Mouse (Mus musculus): ENCODE measurements around the gene Cct4.
A peak's percentile ranks its signal among the peaks of the same experiment; 100 is the strongest.

Gene Cct4

DNA sequence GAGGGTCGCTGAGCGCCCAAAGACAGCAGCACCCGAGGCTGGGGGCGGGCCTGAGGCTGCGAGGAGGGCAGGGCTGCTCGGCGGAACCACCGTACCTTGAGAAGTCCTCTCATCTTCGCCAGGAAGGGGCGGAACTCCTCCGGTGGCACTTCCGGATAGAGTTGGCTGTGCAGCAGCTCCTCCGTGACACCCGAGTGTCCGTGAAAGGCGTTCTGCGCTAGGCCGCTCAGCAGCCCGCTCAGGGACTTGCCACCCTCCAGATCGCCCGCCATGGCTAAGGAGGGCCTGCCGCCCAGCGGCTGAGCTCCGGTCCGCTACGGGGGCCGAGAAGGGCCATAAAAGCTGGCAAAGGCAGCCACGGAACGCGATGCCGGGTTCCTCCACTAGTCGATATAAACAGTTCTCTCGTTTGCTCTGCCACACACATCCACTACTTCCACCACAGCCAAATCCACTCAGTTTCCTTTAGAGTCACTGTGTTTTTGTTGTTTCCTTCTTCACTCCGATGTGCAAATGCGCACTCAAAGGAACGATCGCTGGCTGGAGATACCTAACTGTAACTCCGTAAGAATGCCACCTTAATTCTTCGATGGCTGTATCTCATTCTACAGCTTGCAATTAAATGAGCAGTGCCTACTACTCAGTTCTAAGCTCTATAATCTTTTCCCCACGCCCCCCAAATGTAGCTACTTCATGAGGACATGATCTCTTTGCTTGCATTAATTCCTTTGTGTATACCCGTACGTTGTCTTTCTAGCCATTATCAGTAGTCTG is 8.1 kb upstream of the Cct4 start, which contains the start of the genes Gm28048 and Commd1:
Gm28048 (minus strand) TSS at position 107 of the 774 bp plus-strand sequence.
Commd1 (minus strand) TSS at position 399 of the 774 bp plus-strand sequence.
- peak; percentile 95 to 99 for DNase-seq (ENCODE audit: inconsistent age in 2 of 2, low spot score in 1 of 2)

DNA sequence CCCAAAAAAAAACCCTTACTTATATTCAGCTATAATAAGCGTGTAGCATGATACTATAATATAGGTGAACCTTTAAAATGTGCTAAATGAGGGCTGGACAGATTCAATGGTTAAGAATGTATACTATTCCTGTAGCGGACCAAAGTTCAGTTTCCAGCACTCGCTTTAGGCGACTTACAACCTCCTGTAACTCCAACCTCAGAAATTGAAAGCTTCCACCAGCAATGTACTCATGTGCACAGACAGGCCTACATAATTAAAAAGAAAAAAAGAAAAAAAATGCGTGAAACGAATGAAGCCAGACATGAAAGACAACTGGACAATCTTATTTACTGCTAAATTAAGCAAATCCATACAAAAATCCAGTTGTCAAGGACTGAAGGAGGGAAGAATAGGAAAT is 7.5 kb upstream of the Cct4 start:
- DNase-seq (ENCODE audit: inconsistent age in 2 of 2, low spot score in 1 of 2): no peak

DNA sequence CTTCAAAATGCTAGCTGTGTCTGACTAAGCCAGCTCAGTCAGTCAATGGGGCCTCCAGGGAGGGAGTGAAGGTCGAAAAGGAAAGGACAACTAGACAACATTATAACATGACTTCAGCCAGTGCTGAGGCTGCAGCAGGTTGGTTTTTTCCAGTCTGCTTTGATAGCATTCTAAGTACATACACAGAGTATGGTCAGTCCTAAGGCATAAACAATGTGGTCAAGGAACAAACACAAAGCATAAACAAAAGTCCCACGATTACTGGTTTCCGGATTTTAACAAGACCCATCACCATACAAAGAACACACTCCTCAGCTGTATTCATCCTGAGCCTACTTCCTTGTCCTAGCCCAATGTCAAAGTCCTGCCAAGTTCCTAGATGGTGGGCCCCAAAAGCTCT is 4.8 kb upstream of the Cct4 start:
- peak in 1 of 2 experiments; percentile 56 for DNase-seq (ENCODE audit: inconsistent age in 2 of 2, low spot score in 1 of 2)

DNA sequence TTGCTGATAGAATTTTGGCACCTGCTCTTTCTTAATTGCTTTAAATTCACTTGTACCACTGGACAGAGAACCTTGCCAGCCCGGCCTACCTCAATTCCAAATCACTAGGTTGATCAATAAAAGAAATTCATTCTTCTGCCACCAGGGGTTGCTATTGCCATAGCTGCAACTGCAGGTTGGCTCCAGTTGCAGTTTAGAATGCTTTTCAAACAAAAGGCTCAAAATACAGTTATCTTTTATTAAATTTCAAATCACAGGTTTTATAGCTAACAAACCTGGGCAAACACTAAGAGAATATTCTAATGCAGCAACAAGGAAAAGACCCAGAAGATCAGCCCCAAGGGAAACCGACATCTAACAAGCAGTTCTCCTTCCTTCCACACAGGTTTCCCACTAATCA is 3.0 kb upstream of the Cct4 start:
- DNase-seq (ENCODE audit: inconsistent age in 2 of 2, low spot score in 1 of 2): peak; percentile 45 to 90

DNA sequence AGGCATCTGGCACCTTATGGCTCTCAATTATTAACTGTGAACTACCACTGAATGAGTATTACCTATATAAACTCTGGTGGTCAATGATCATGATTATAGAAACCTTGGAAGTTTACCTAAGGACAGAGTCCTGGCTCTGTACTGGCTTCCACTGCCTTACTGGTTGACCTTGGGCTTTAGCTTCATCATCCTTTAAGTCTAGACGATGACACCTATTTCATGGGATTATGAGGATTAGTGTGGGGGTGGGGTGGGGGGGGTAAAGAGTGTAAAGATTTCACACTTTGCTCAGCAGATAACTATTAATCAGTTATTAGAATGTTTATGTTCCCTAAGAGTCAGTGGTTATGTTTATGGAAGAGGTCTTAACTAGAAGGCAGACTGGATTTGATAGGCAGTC is 533 bp upstream of the Cct4 start:
- no peak for DNase-seq (ENCODE audit: inconsistent age in 2 of 2, low spot score in 1 of 2)

DNA sequence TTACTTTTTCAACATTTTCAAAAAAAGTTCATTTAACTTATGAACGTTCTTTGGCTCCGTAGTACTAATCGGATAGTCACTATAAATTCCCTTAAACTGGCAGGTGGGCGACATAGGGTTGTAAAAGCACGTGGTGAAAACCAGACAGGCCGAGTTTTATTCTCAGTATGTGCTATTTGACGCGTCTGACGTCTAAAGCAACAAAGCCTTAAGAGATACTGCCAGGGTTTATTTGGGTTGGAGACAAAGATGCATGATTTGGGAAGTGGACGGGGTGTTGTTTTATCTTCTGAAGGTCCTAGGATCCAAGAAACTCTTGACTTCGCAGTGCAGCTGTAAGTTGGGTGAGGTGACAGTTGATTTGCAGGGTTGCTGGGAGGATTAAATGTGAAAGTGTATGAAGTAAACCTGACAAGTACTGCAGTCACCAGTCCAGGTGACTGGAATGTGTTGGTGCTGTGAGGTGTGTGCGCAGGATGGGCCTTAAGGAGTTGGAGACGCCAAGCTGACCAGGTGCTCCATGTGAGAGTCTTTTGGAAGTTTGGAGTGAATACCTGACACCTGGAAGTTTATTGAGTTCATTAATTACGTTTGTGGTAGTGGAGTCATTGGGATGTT is 1.0 kb downstream of the Cct4 start:
- peak in 1 of 2 experiments; percentile 56 for DNase-seq (ENCODE audit: inconsistent age in 2 of 2, low spot score in 1 of 2)

DNA sequence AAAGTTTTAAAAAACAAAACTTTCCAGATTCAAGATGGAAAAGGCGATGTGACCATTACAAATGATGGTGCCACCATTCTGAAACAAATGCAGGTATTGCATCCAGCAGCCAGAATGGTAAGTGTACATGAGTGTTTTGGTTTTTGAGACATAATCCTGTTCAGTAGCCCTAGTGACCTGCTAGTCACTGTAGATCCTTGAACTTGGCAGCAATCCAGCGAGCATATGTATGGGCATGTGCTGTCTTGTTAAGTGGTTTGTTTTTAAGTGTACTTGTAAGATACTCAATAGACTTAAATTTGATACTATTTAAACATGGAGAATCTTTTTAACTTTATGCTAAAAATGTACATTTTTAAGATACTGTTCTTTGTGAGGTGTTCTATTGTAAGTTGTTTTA is 4.0 kb downstream of the Cct4 start:
- no peak for DNase-seq (ENCODE audit: inconsistent age in 2 of 2, low spot score in 1 of 2)

DNA sequence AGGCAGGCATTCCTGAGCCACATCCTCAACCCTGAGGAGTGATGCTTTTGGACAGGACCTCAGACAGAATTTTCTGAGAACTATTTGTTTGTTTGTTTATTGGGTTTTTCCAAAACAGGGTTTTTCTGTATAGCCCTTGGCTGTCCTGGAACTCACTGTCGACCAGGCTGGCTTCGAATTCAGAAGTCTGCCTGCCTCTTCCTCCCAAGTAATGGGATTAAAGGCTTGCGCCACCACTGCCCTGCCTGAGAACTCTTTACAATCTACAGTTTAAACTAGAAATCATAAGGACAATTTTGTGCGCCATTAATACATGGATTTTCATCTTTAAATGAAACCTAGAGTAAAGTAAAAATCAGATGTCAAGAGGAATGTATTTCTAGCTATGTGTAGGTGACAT is 5.1 kb downstream of the Cct4 start:
- no peak for DNase-seq (ENCODE audit: inconsistent age in 2 of 2, low spot score in 1 of 2)

DNA sequence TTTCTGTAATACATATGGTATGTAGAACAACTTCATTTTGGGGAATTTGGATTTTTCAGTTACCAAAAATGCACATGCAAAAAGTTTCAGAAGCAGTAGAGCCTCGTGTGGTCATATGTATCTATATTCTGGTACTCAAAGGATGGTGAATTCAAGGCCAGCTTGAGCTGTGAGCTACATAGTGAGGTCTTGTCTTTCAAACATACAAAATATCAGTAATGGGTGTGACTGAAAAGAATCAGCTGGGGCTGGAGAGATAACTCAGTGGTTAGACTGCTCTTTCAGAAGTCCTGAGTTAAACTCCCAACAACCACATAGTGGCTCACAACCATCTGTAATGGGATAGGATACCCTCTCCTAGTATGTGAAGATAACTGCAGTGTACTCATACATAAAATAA is 8.0 kb downstream of the Cct4 start:
- no peak for DNase-seq (ENCODE audit: inconsistent age in 2 of 2, low spot score in 1 of 2)

DNA sequence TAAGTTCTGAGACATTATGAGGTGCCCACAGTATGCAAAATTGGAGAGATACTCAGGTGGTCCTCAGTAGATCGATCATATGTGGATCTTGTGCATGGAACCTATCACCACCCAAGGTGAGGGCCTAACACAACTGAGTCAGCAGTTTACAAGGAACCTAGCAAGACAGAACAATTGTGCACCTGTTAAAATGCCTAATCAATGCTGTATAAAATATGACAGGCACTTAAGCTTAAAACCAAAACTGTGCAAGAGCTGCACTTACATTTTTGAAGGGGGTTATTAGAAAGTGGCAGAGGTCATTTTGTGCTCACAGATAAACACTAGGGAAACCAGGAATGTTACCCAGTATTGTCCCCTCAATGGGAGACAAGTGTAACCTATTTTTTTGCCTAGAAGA is 15.0 kb downstream of the Cct4 start:
- DNase-seq (ENCODE audit: inconsistent age in 2 of 2, low spot score in 1 of 2): no peak

DNA sequence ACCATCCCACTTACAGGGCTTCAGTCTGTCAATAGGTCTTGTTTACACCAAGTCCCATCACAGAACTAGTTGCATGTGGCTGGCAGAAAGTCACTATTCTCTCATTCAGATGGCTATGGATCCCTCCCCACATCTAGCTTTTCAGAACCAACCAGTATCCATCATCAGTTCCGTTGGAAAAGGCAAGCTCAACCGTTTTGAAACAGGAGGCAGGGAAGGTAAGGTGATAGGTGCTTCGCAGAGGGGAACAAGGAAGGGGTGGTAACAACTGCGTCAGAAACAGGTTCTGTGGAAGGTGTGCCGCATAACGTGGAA is 16.8 kb downstream of the Cct4 start:
- no peak for DNase-seq (ENCODE audit: inconsistent age in 2 of 2, low spot score in 1 of 2)

DNA sequence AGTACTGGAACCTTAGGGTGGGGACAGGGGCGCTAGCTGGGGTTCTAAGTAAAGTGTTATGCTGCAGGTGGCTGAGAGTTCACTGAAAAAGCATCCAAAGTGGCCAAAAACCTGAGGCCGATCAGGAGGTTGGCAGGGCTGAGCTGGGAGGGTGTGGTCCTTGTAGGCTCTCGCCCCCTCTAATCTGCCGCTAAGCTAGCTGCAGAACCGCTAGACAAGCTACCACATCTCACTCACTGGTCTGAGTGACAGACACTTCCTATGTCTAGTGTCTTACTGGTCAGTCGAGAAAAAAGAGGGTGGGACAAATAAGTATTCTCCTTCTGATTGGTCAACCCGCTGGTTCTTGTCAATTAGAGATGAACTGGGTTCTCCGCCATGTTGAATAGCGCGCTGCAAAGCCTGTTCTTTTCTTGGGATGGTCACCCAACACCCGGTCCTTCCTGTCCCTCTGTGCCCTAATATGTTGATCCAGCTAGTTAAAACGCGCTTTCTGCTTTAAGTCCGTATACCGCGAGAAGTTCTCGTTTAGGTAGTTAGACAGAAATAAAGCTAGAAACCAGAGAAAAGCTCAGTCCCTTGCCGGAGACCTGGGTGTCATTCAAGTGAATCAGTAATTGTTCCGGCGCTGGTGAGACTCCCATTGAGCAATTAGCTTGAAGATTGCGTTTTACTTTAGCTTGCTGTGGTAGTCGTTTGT is 17.3 kb downstream of the Cct4 start, which contains the start of gene Fam161a:
Fam161a (plus strand) TSS at position 51 of the 700 bp plus-strand sequence.
- DNase-seq (ENCODE audit: inconsistent age in 2 of 2, low spot score in 1 of 2): peak; percentile 81 to 96

DNA sequence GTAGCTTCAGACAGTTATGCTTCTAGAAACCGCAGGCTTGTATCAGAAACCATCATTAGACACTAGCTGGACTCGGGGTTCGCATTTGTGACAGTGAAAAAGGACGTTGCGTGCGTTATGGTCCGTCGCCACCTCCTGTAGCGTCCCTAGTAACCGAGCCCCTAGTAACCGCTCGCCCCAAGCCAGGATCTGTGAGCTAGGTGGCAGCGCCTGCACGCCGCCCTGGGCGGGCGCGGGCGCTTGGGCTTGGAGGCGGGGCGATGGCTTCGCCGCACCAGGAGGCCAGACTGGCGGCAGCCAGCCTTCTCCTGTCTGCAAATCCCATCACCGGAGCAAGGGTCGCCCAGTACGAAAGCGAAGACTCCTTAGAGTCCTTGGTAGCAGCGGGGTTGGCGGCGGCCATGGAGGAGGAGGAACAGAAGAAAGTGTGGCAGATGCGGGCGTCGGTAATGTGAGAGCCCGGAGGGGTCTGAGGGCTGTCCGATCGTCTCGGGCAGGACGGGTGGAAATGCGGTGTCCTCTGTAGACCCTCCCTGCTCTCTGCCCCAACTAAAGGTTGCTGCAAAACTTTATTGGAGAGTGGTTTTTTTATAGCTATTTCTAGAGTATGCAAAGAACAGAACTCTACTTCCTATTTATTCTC is 18.0 kb downstream of the Cct4 start:
- DNase-seq (ENCODE audit: inconsistent age in 2 of 2, low spot score in 1 of 2): peak; percentile 91 to 96

DNA sequence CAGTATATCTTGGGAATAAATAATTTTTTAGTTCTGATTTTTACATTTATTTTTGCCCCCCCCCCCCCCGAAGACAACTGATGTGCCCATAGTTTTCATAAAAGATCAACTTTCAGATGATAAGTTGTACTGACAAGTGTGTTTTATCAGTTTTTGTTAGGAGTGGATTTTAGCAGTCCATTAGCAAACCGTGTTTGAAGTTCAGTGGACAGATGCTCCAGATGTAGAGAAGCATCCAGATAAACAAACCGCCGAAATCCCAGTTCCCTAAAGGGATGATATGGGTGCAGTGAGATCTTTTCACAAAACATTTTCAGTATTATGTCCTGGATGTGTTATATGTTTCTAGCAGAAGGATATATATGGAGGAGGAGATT is 18.5 kb downstream of the Cct4 start:
- DNase-seq (ENCODE audit: inconsistent age in 2 of 2, low spot score in 1 of 2): no peak

DNA sequence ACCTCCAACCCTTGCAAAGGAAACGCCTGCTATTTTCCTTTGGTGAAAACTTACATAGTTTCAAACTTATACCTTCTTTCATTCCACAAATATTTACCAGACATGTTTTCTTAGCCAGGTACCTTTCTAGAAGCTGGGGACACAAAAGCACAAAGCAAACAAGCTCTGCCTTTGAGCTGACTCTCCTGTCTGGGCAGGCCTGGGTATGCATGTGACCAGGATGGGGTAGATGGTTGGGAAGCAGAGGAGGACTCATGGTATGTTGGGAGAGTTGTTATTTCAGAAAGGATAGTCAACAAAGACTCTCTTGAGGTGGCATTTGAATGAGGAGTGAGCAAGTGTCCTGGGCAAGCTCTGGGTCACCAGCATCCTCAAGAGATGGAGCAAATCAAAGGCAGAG is 22.8 kb downstream of the Cct4 start:
- DNase-seq (ENCODE audit: inconsistent age in 2 of 2, low spot score in 1 of 2): no peak

DNA sequence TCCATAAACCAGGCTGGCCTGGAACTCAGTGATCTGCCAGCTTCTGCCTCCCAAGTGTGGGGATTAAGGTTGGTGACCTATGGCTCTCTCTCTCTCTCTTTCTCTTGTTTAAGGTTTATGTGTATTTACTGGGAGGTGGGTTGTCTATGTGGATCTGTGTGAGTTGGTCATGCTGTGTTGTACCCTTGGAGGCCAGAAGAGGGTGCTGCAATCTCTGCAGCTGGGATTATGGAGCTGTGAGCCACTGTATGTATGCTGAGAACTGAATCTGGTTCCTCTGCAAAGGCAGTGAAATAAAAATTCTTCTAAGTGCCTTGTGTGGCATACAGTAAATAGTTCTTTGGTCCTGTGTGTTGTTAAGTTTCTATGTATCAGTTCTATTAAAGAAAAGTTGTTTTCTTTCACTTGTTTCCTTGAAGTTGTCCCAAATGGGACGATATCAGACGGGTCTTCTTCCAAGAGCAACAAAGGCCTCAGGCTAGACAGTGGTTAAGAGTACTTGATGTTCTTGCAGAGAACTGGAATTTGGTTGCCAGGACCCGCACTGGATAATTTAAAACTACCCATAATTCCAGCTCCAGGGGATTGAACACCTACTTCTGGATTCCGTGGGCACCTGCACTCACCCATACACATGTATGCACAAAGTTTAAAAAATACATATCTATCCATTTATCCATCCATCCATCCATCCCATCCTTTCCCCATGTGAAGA is 23.4 kb downstream of the Cct4 start:
- DNase-seq (ENCODE audit: inconsistent age in 2 of 2, low spot score in 1 of 2): no peak

DNA sequence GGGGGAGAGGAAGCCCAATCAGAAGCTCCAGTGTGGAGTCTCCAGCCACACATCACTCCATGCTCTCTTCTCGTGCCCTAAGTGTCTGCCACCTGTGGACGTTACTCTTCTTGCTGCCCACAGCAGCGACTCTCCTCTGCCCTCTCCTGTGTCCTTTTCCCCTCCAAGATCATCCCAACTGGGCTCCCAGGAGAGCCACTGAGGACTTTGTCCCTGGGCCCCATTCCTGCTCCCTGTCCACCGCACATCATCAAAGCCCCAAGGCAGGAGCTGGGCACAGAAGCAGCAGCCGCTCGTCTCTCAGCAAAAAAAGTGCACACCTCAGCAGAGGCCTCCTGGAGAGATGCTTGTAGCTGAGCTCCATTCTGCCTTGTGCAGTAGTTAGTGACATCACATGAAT is 24.7 kb downstream of the Cct4 start:
- DNase-seq (ENCODE audit: inconsistent age in 2 of 2, low spot score in 1 of 2): no peak

DNA sequence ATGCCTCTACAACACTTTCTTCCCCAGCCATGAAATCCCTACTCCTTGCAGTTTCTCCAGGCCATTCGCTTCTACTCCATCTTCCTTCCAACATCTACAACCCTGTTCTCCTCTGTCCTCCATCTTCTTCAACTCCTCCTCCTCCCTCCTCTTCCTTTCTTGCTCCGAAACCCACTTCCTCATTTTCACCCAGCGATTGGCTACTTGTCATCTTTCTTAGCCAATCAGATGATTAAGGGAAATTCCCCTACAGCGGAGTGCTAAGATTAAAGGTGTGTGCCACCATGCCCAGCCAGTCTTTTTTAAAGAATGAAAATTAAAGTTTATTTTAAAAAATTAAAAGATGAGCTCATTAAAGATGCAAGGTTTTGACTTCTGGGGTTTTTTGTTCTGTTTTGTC is 27.6 kb downstream of the Cct4 start:
- DNase-seq (ENCODE audit: inconsistent age in 2 of 2, low spot score in 1 of 2): no peak

DNA sequence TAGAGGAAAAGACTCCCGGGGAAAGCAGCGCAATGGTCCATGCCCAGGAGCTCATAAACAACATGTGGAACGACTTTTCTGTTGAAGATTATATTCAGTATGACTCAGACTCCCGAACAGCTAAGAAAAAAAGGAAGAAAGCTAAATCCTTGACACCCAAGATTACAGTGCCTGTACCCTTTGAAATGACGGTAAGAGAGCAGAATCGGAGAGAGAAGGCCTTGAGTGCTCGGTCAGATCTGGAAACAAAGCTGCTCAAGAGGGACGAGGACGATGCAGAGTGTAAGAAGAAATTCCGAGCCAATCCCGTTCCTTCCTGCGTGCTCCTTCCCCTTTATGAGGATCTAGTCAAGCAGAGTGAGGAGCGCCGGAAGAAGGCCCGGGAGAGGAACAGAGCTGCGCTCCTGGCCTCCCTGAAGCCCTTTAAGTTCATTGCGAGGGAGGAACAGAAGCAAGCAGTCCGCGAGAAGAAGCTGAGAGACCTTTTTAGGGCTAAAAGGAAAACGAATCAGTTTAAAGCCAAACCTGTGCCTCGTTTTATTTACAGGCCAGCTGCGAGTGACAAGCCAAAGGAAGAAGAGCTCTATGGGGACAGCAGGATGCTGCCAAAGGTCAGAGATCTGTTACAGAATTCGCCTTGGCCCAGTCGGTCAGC is 29.9 kb downstream of the Cct4 start:
- DNase-seq (ENCODE audit: inconsistent age in 2 of 2, low spot score in 1 of 2): peak; percentile 50 to 86

DNA sequence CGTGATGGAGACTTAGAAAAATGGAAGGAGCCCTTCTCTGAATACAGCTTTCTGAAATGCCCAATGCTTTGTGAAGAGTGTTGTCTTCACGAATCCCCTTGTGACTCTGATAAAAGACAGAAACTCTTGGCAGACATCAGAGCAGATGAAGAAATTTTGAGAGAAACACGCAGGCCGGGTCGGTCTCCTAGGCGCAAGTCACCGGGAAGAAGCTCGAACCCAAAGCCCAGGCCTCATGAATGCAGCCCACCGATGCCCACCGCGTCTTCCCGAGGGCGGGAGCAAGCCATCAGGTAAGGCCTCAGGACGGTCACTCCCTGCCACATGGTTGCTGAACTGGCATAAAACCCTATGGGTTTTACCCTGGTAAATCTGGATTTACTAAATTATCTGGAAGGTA is 30.5 kb downstream of the Cct4 start:
- peak in 1 of 2 experiments; percentile 18 for DNase-seq (ENCODE audit: inconsistent age in 2 of 2, low spot score in 1 of 2)

DNA sequence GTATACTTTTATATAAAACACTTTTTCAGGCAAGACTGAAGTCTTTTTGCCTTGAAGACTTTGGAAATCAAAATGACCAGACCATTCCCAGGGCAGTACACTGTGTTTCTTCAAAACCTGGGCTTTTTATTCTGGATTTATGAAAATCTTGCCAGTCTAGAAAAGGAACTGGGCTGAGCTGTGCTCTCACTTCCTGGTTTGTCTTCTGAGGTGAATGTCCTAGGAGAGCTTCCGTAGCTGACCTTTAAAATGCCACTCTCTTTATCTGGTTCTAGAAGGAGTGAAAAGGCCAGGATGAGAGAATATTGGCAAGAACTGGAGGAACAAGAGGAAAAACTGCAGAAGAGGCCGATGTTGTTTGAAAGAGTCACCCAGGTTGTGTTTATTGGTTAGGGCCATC is 32.8 kb downstream of the Cct4 start:
- no peak for DNase-seq (ENCODE audit: inconsistent age in 2 of 2, low spot score in 1 of 2)

All from adrenal gland, adult (tissue).